Mouse (Mus musculus) CD4-positive, CD25-positive, alpha-beta regulatory T cell, adult 4 months (primary cell): ENCODE measurements around the gene B4galt7. TPM values are rescaled to one million over a fixed set of nuclear protein-coding genes. Genes with fewer than 3 reads are reported as not detected.
"Not testable (repeated sequence)": the region's sequence is repeated elsewhere in the genome, so short reads cannot be mapped to it uniquely, and the experiment has no call there.

Experiments used
- ATAC-seq: one replicate; pipeline ENCODE4 v1.8.0; 2017
- polyA plus RNA-seq, 2 experiments: library from polyadenylated mRNA; unstranded; fragments of 100-300 nt; shearing (Covaris generic); gene quantifications; one replicate each; pipeline ENCODE4 v1.2.1; 2017

B4galt7 gene
- polyA plus RNA-seq: 10 to 100 TPM; 20.5 to 42.3 TPM

DNA sequence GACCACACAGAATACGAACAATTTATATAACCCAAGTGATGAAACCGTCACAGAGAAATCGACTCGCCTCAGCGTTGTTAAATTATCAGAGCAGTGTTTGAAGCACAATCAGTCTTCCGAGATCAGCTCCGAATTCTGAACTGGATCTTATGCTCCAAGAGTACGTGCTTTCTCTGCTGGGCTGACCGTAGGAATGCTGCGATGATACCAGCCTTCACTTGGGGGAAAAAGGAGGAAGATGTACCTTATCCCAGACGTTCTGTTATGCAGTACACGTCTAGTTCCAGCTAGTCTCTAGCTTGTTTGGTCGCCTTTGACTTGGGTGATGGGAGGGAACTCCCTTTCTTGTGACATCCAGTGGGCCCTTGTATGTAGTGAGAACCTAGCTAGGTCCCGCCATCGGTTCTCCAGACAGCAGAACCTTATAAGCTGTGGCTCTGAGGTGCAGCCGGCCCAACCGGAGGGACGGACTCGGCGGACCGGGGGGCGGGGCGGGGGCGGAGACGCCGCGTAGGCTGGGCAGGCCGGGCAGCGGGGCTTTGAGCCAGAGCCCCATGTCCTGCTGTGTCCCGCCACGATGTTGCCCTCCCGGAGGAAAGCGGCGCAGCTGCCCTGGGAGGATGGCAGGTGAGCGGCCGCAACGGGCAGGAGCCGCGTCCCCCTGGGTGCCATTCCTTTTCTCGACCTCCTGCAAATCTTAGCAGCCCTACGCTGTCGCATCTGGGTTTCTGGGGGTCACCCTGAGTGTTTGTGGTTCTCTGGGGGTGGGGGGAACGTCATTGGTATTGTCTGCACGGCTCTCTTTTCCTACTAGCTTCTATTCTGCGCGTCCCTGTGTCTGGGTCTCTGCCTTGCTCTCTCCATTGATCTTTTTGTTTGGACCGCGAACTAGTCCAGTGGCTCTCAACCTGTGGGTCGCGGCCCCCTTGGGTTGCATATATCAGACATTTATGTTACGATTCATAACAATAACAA is at the start of gene B4galt7:
TSS of gene B4galt7 (plus strand) at position 331 of the 975 bp plus-strand sequence.
- peak; percentile 62 for ATAC-seq

DNA sequence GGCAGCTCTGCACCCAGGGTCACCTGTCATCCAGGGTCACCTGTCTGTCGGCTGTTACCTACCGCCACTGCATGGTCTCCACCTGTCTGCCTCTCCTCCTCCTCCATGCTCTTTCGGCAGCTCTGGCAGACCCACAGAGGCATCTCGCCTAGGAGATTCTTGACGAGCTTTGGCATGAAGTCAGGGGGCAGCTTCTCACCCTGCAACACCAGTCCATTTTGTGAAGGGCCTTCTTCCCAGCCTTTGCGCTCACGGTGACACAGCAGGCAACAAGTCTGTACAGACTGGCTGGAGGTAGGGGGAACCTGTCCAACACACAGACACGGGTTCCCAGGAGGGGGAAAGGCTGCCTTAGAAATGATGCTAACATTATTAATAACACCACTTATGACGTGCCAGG is 43.8 kb upstream of the B4galt7 start:
- ATAC-seq: no peak

DNA sequence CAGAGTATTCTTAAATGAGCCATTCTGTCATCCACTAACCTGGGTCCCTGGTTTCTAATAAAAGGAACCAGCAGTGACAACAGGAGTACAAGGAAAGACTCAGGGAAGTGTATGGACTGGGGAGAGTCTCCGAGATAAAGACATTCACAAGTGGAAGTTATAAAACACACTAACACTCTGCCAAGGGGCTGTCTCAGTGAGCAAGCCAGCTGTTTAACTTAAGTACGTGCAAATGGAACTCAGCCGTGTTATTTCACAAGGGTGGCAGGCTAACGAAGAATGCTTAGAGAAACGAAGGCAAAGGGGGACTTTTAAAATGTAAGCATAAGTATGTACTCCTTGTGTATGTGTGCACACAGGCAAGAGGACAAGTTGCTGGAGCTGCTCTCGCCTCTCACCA is 42.2 kb upstream of the B4galt7 start:
- no peak for ATAC-seq

DNA sequence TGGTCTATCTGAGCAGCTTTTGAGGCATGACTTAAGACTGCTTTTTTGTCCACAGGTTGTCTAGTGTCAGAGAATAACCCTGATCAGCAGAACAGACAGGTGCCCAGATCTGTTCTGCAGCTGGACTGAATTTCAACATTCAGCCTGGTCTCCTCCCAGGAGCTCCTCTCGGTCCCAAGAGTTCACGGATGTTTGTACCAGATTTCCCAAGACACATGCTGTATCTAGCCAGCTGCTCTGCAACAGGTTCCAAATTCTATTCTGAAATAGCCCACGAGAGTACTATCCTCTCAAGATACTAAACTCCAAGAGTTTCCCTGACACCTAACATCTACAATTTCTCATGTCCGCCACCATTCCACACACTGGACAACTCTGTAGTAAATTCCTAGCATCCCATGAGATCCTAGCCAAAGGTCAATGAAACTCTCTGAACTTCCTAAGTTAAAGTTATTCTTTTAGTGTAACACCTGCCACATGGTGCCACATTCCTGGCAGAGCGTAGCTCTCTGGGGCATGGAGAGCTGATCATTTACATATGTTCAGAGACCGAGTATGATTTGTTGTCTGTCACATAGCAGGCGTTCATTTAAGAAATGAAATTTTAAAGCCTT is 36.3 kb upstream of the B4galt7 start:
- no peak for ATAC-seq

DNA sequence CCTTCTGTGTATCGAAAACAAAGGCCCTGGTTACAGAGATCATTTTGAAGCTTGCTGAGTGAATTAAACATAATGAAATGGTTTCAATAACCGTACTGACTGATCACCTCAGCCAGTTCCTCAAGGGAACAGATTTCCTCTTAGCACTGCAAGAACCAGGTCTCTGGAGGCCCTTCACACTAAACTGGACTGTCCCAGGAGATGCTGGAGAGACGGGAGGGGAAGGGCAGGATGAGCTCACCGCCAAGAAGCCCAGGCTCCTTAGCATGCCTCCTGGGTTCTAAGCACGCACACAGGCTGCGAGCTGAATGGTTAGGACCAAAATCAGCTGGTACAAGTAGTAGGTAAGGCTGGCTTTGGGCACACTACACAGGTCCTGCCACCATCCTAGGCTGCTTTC is 32.7 kb upstream of the B4galt7 start:
- no peak for ATAC-seq

- ATAC-seq: no peak
Measured at GRCm38 (mm10) chr13:55567949-55568348, 31.7 kb upstream of the B4galt7 start.

- ATAC-seq: not testable (repeated sequence)
Measured at GRCm38 (mm10) chr13:55568524-55568923, 31.2 kb upstream of the B4galt7 start.

DNA sequence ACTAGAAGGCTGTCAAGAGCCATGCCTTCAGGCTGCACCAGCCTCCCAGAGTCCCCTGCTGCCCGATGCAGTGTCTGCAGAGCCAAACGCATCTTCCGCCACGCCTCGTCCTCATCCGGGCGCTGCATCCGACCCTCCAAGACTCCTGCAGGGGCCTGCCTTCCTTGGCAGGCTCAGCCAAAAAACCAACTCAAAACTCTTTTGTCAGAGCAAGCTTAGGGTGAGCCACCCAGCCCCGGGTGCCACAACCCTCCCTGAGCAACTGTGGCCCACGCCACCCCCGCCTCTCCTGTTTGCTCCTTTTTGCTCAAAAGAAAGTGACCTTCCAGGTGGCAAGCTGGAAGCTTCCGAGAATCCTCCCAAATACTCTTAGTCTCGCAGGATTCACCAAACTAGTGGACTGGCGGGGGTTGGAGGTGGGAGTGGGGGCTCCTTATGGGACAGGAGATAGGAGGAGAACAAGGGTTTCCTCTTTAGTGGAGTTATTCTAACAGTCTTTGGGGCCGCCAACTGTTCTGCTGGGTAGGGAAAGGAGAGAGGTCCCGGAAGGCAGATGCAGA is 29.9 kb upstream of the B4galt7 start:
- ATAC-seq: no peak

DNA sequence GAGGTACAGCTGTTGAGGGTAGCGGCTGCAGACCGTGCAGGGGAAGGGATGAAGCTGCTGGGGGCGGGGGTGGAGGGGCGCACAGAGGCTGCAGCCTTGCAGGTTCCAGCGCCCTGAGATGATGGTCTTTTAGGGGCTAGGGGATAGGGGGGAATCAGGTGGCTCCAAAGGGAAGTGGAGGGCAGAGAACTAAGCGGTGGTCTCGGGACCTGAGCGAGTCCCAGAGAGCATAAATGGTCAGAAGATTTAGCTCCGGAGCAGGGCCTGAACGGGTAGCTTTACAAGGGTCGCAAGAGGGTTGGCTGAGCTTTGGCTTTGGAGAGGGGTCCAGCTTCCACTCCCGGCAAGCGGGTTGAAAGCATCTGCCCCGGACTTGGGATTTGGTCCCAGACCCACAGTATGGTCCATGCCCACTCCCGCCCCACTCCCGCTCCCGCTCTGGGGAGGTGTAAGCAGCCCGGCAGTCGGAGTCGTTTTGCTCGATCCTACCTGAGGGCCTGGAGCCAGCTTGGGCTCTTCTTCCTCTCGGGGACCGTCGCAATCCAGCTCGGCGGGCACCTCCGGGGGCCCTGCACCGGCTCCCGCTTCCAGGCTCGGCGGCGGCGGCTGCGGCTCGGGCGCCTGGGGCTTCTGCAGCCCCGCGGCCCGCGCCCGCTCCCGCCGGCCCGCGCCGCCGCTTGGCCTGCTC is 29.3 kb upstream of the B4galt7 start:
- peak; percentile 15 for ATAC-seq

DNA sequence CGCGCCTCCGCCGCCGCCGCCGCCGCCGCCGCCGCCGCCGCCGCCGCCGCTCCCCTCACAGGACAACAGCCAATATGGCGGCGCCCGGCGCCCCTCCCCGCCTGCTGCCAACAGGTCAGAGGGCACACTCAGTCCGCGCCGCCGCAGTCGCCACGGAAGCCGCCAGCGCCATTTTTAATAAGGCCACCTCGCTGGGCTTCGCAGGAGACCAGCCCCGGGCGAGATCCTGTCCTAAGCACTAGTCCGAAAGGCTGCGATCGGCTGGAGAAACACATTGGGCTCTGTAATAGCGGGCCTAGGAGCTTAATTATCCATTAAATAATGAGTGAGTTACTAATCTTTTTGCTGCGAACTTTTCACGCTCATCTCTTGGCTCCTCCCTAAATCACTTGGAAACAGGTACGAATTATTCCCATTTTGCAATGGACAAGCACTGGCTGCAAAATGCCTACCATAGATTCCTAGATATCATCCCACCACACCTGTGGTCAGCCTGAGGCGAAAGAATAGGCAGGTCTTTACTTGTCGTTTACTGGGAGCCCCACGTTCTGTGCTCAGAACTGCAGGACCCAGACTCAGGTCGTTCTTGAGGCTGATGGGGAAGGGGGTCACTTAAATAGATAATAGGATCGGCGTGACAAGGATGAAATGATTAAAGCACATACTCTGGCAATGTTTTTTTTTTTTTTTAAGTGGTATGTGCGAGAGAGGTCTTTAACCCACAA is 28.5 kb upstream of the B4galt7 start, which contains the start of gene Fam193b:
TSS of gene Fam193b (minus strand) at position 94 of the 725 bp plus-strand sequence.
- ATAC-seq: peak; percentile 93

DNA sequence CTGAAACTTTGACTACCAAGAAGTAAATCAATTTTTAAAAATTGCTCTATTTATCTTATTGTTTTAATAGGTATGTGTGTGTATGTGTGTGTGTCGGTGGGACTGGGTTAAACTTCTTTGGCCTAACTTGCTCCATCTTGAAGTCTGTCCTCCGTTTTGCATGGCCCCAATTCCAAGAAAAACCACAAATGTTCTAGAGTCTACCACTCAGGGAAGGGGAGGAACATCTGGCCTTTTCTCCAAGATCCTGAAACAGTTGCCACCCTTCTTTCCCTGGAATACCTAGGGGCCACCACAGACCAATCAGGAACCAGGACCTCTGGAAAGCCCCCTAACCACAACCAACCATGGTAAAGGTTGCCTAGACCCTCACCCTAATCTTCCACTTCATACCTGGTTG is 27.7 kb upstream of the B4galt7 start:
- no peak for ATAC-seq

- no peak for ATAC-seq
Measured at GRCm38 (mm10) chr13:55573432-55573831, 26.3 kb upstream of the B4galt7 start, which contains the start of gene Tmed9. Gene Tmed9 (plus strand): TSS chr13:55573732.

DNA sequence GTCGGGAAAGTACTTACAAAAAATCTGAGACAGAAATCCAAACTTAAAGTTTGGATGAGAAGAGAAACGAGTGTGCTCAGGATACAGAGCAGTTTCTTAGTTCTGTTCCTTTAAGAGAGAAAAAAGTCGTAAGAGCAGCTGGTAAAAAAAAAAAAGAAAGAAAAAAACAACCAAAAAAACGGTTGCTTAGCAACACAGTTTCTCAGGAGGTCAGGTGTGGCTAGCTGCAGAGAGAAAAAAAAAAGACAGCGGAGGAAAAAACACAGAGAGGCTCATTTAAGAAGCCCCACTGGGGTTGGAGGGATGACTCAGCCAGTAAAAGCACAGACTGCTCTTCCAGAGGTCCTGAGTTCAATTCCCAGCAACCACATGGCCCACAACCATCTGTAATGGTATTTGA is 25.4 kb upstream of the B4galt7 start:
- ATAC-seq: no peak

- ATAC-seq: no peak
Measured at GRCm38 (mm10) chr13:55575932-55576331, 23.8 kb upstream of the B4galt7 start.

DNA sequence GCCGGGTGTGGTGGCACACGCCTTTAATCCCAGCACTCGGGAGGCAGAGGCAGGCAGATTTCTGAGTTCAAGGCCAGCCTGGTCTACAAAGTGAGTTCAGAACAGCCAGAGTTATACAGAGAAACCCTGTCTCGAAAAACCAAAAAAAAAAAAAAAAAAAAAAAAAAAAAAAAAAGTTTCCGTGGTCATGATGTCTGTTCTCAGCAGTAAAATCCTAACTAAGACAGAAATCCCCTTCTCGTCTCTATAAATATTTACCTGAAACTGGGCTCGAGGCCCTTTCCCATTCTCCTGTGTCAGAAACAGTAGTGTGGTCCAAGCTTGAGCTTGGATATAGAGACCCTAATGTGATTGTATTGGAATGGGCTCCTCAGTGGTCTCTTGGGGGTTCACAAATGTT is 22.8 kb upstream of the B4galt7 start:
- not testable (repeated sequence) for ATAC-seq

DNA sequence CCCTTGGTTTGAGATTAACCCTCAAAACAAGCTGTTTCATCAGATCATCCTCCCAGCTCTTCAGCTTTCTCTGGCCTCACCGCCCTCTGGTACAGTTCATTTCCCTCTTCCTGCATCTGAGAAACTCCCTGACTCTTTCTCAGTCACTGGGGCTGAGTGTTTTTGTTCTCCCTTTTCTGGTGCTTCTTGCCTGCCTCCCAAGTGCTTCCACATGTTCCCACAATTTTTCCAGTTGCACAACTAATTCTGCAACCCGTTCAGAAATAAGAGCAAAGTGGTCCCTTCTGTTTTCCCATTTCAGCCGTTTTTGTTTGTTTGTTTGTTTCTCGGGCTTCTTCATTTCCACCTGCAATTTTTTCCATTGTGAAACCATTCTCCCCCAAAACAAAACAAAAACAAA is 21.6 kb upstream of the B4galt7 start:
- no peak for ATAC-seq

DNA sequence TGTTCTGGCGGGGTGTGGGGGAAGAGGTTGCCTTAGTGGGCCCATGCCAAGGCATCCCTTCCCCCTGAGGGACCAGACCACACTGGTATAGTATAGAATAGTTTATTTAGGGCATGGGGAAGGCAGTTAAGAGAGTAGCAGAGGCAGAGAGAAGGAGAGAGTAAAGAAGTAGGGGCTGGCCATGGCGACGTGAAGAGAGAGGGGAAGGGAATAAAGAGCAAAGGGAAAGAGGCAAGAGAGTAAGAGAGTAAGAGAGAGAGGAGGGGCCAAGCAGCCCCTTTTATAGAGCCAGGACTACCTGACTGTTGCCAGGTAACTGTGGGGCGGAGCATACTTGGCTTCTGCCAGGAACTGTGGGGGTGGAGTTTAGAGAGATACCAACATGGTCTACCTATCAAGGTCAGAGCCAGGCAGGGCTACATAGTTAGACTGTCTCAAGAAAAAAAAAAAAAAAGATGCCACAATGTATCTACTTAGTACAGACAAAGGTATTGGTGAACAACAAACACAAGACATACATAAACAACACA is 7.7 kb upstream of the B4galt7 start:
- no peak for ATAC-seq

DNA sequence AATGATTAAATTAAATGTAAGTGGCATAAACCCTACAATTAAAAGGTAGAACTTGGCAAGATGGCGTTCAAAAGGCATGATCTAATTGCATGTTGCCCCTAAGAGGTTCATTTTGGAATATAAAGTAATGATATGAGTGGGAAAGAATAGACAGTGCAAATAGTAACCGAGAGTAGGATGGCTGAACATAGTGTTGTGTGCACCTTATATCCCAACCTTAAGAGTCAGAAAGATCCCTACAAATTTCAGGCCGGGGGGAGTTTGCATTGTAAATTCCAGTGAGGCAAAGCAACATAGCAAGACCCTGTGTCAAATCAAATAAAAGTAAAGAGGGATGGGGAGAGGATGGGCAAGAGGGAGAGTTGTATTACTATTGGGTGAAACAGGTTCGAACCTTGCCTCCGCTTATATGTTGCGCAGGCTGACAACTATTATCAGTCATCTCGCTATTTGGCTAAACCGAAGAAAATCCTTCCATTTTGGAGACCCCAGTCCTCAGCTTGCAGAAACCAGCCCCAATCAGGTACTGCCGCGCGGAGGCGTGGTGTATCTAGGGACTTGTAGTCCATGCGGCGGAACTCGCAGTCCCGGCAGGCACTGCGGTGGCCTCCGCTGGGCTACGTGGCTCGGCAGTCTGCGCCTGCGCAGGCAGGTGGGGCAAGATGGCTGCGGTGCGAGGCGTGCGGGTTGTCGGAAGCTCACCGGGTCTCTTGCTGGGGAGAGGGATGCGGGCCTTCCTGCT is 7.0 kb upstream of the B4galt7 start:
- ATAC-seq: peak; percentile 99

GRCm38 (mm10) chr13:55593254-55593747 is 6.4 kb upstream of the B4galt7 start:
- peak; percentile 9 for ATAC-seq

DNA sequence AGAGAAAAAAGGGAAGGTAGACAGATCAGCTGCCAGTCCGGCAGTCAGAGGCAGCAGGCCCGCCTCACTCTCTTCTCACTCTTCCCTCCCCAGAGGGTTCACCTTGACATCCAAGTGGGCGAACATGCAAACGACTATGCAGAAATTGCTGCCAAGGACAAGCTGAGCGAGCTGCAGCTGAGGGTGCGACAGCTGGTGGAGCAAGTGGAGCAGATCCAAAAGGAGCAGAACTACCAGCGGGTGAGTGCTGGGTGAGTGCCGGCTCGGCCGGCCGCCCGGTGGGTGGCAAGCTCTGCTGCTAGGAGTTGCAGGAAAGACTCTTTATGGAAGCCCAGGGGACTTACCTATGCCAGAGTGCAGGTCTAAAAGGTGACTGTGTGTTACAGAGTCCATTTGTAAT is 4.3 kb upstream of the B4galt7 start:
- ATAC-seq: no peak

DNA sequence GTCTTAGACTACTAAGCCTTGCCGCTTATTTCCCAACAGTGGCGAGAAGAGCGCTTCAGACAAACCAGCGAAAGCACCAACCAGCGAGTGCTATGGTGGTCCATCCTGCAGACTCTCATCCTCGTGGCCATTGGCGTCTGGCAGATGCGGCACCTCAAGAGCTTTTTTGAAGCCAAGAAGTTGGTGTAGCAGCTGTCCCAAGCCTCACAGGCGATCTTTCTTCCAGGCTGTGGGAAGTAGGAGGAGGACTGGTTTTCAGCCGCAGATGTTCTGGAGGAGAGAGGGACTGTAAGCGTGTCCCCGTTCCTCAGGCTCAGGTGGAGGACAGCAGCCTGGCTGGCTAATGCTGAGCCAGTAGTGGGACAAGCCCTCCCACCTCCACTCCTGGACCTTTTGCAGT is 2.9 kb upstream of the B4galt7 start:
- ATAC-seq: no peak
